Mouse (Mus musculus): Measurements from ENCODE around the gene Lcn2.

- TF ChIP-seq CTCF (conservative IDR thresholded peaks at IDR 0.05; ENCODE audit: low read length) (no peak), NANOG (IDR thresholded peaks at IDR 0.05; ENCODE audit: borderline replicate concordance, low read length) (no peak)
These were observed 24.9 kb upstream of the Lcn2 start for GRCm38 (mm10) chr2:32412742-32413531.
